Comparison of ENCODE assay signal across 16 mouse cellular contexts in genomic region chr2:138047361-138047760, GRCm38 (mm10).
A peak's percentile ranks its signal among the peaks of the same experiment; 100 is the strongest.
DNase-seq lines count a peak whose midpoint lies in the region; ATAC-seq and TF ChIP-seq lines count a peak whose summit lies in the region.
"Had no signal": no experiment of that assay in that cellular context is flagged by ENCODE, and none has a peak within 500 bp of the region (broad histone marks: within the 10 kb centered on the region; RNA-seq: fewer than 3 reads in every experiment).

No protein-coding gene starts in this region.

- no peak overlapping the region for H3K9ac ChIP-seq in forebrain, embryonic 16.5 days (replicated peaks; ENCODE audit: low read depth, low read length)
- H3K9ac ChIP-seq in forebrain, embryonic 12.5 days, result no peak overlapping the region
- no peak overlapping the region for H3K9ac ChIP-seq in hindbrain, embryonic 13.5 days
- no peak overlapping the region for H3K9ac ChIP-seq in hindbrain, embryonic 11.5 days (ENCODE audit: low read depth, low read length)
- H3K9ac ChIP-seq in midbrain, embryonic 15.5 days, result no peak overlapping the region
- no peak overlapping the region for H3K9ac ChIP-seq in hindbrain, postnatal 0 days (replicated peaks; ENCODE audit: low read length)
- H3K9ac ChIP-seq: embryonic facial prominence, embryonic 13.5 days; heart, embryonic 13.5 days had no signal

- peak overlapping the region; percentile 5; the same call in 1 of the 2 replicates for H3K4me2 ChIP-seq in forebrain, embryonic 16.5 days (ENCODE audit: low read length)
- H3K4me2 ChIP-seq in forebrain, embryonic 12.5 days, result no peak overlapping the region
- H3K4me2 ChIP-seq in hindbrain, embryonic 13.5 days, result no peak overlapping the region
- no peak overlapping the region for H3K4me2 ChIP-seq in hindbrain, embryonic 11.5 days (replicated peaks; ENCODE audit: low read depth, low read length)
- 0 out of 2 replicates have a peak overlapping the region, but pooled peaks have one; percentile 12 for H3K4me2 ChIP-seq in midbrain, embryonic 15.5 days
- H3K4me2 ChIP-seq in hindbrain, postnatal 0 days (ENCODE audit: low read depth, low read length), result peak overlapping the region; percentile 44; the same call in 1 of the 2 replicates
- H3K4me2 ChIP-seq: embryonic facial prominence, embryonic 13.5 days had no signal

- H3K4me1 ChIP-seq in forebrain, embryonic 16.5 days (replicated peaks; ENCODE audit: control insufficient read depth, insufficient read depth, low read length), result peaks cover 7% of the 10 kb centered on the region
- H3K4me1 ChIP-seq in forebrain, embryonic 12.5 days, result peaks cover 7% of the 10 kb centered on the region
- peaks cover 9% of the 10 kb centered on the region for H3K4me1 ChIP-seq in hindbrain, embryonic 13.5 days (replicated peaks)
- no peaks in the 10 kb centered on the region for H3K4me1 ChIP-seq in hindbrain, embryonic 11.5 days (replicated peaks; ENCODE audit: control insufficient read depth, insufficient read depth, low read length)
- H3K4me1 ChIP-seq in midbrain, embryonic 15.5 days, result peaks cover 11% of the 10 kb centered on the region; the same call in 1 of the 2 replicates
- peaks cover 13% of the 10 kb centered on the region for H3K4me1 ChIP-seq in midbrain, embryonic 10.5 days
- H3K4me1 ChIP-seq in hindbrain, postnatal 0 days (ENCODE audit: insufficient read depth, low read length), result peaks cover 9% of the 10 kb centered on the region
- H3K4me1 ChIP-seq: embryonic facial prominence, embryonic 13.5 days had no signal

- no peak for TF ChIP-seq CTCF in hindbrain, postnatal 0 days (IDR thresholded peaks at IDR 0.05; ENCODE audit: low read depth)

- no peak for ATAC-seq in forebrain, embryonic 16.5 days
- no peak for ATAC-seq in forebrain, embryonic 12.5 days (ENCODE audit: low FRiP score)
- no peak for ATAC-seq in hindbrain, embryonic 13.5 days (ENCODE audit: low FRiP score)
- ATAC-seq in hindbrain, embryonic 11.5 days (ENCODE audit: low FRiP score), result no peak
- ATAC-seq in midbrain, embryonic 15.5 days (replicated peaks), result no peak
- no peak; the same call in 1 of the 2 replicates for ATAC-seq in hindbrain, postnatal 0 days
- ATAC-seq: inflammation-experienced regulatory T-cells, adult 6 months; intestine, postnatal 0 days had no signal

- DNase-seq in hindbrain, embryonic 11.5 days (ENCODE audit: low spot score), result no peak
- DNase-seq in midbrain, embryonic 10.5 days (ENCODE audit: low spot score), result no peak
- DNase-seq in hindbrain, postnatal 0 days (ENCODE audit: low spot score), result no peak
- DNase-seq: adrenal gland, adult 2 months; gastrocnemius, postnatal 25 days; kidney, adult 8-10 months had no signal

- WGBS in forebrain, embryonic 16.5 days, result 74% methylated on average over 10 of the region's 10 CpGs
- 84% methylated on average over 10 of the region's 10 CpGs for WGBS in forebrain, embryonic 12.5 days
- WGBS in hindbrain, embryonic 13.5 days, result 70% methylated on average over 10 of the region's 10 CpGs
- 70% methylated on average over 10 of the region's 10 CpGs for WGBS in hindbrain, embryonic 11.5 days
- WGBS in midbrain, embryonic 15.5 days, result 70% methylated on average over 10 of the region's 10 CpGs
- 75% methylated on average over 10 of the region's 10 CpGs for WGBS in midbrain, embryonic 10.5 days
- WGBS in hindbrain, postnatal 0 days, result 37% methylated on average over 10 of the region's 10 CpGs

- no peak overlapping the region for H3K4me3 ChIP-seq in forebrain, embryonic 16.5 days (replicated peaks; ENCODE audit: low read length)
- no peak overlapping the region for H3K4me3 ChIP-seq in forebrain, embryonic 12.5 days (replicated peaks)
- H3K4me3 ChIP-seq in hindbrain, embryonic 13.5 days, result no peak overlapping the region
- H3K4me3 ChIP-seq in hindbrain, embryonic 11.5 days (ENCODE audit: low read depth, low read length), result no peak overlapping the region
- H3K4me3 ChIP-seq in midbrain, embryonic 15.5 days, result no peak overlapping the region
- no peak overlapping the region for H3K4me3 ChIP-seq in midbrain, embryonic 10.5 days
- H3K4me3 ChIP-seq in hindbrain, postnatal 0 days (ENCODE audit: low read length), result no peak overlapping the region
- H3K4me3 ChIP-seq: embryonic facial prominence, embryonic 13.5 days; gastrocnemius, adult 2 months; heart, embryonic 13.5 days had no signal

- H3K9me3 ChIP-seq in forebrain, embryonic 16.5 days (ENCODE audit: control insufficient read depth, low read length), result no peaks in the 10 kb centered on the region
- no peaks in the 10 kb centered on the region for H3K9me3 ChIP-seq in forebrain, embryonic 12.5 days
- no peaks in the 10 kb centered on the region for H3K9me3 ChIP-seq in hindbrain, embryonic 13.5 days
- no peaks in the 10 kb centered on the region for H3K9me3 ChIP-seq in hindbrain, embryonic 11.5 days (ENCODE audit: control insufficient read depth, low read length)
- H3K9me3 ChIP-seq in midbrain, embryonic 15.5 days, result no peaks in the 10 kb centered on the region
- H3K9me3 ChIP-seq in midbrain, embryonic 10.5 days (replicated peaks), result no peaks in the 10 kb centered on the region
- H3K9me3 ChIP-seq in hindbrain, postnatal 0 days (ENCODE audit: low read length), result no peaks in the 10 kb centered on the region
- H3K9me3 ChIP-seq: embryonic facial prominence, embryonic 13.5 days; heart, embryonic 13.5 days had no signal

- H3K36me3 ChIP-seq in forebrain, embryonic 16.5 days (ENCODE audit: control insufficient read depth, insufficient read depth), result no peaks in the 10 kb centered on the region
- H3K36me3 ChIP-seq in forebrain, embryonic 12.5 days (replicated peaks), result no peaks in the 10 kb centered on the region
- no peaks in the 10 kb centered on the region for H3K36me3 ChIP-seq in hindbrain, embryonic 13.5 days
- H3K36me3 ChIP-seq in hindbrain, embryonic 11.5 days (ENCODE audit: control insufficient read depth, insufficient read depth, low read length), result no peaks in the 10 kb centered on the region
- no peaks in the 10 kb centered on the region for H3K36me3 ChIP-seq in midbrain, embryonic 15.5 days (replicated peaks)
- H3K36me3 ChIP-seq in midbrain, embryonic 10.5 days, result no peaks in the 10 kb centered on the region
- no peaks in the 10 kb centered on the region for H3K36me3 ChIP-seq in hindbrain, postnatal 0 days (ENCODE audit: insufficient read depth, low read length)
- H3K36me3 ChIP-seq: embryonic facial prominence, embryonic 13.5 days; heart, embryonic 13.5 days had no signal

- H3K27me3 ChIP-seq in forebrain, embryonic 16.5 days (replicated peaks; ENCODE audit: control insufficient read depth, insufficient read depth, low read length), result no peaks in the 10 kb centered on the region
- no peaks in the 10 kb centered on the region for H3K27me3 ChIP-seq in forebrain, embryonic 12.5 days
- H3K27me3 ChIP-seq in hindbrain, embryonic 13.5 days, result no peaks in the 10 kb centered on the region
- H3K27me3 ChIP-seq in hindbrain, embryonic 11.5 days (ENCODE audit: control insufficient read depth, insufficient read depth, low read length), result no peaks in the 10 kb centered on the region
- H3K27me3 ChIP-seq in midbrain, embryonic 15.5 days (replicated peaks), result no peaks in the 10 kb centered on the region
- no peaks in the 10 kb centered on the region for H3K27me3 ChIP-seq in midbrain, embryonic 10.5 days (ENCODE audit: low read depth, poor library complexity, severe bottlenecking)
- no peaks in the 10 kb centered on the region for H3K27me3 ChIP-seq in hindbrain, postnatal 0 days (ENCODE audit: insufficient read depth, low read length)
- H3K27me3 ChIP-seq: CH12.LX; embryonic facial prominence, embryonic 13.5 days; heart, embryonic 13.5 days had no signal

- no peak overlapping the region for H3K27ac ChIP-seq in forebrain, embryonic 16.5 days (ENCODE audit: low read length)
- H3K27ac ChIP-seq in forebrain, embryonic 12.5 days, result no peak overlapping the region
- H3K27ac ChIP-seq in hindbrain, embryonic 13.5 days, result peak overlapping the region; percentile 12; the same call in 1 of the 2 replicates
- no peak overlapping the region for H3K27ac ChIP-seq in hindbrain, embryonic 11.5 days (ENCODE audit: low read depth, low read length)
- H3K27ac ChIP-seq in midbrain, embryonic 15.5 days, result no peak overlapping the region
- no peak overlapping the region for H3K27ac ChIP-seq in midbrain, embryonic 10.5 days (replicated peaks)
- peak overlapping the region; percentile 58; the same call in 1 of the 2 replicates for H3K27ac ChIP-seq in hindbrain, postnatal 0 days
- H3K27ac ChIP-seq: embryonic facial prominence, embryonic 13.5 days; gastrocnemius, adult 2 months; heart, embryonic 13.5 days had no signal

Comparison
In these comparisons a context has a peak if more than half of its experiments do, and no peak if none do; other contexts are left out.
1. H3K27ac ChIP-seq: peak in hindbrain, embryonic 13.5 days (single experiment) and hindbrain, postnatal 0 days (single experiment); none in forebrain, embryonic 16.5 days (single experiment), forebrain, embryonic 12.5 days (single experiment), hindbrain, embryonic 11.5 days (single experiment), midbrain, embryonic 15.5 days (single experiment) and midbrain, embryonic 10.5 days (single experiment).
2. H3K4me2 ChIP-seq: peak in forebrain, embryonic 16.5 days (single experiment), midbrain, embryonic 15.5 days (single experiment) and hindbrain, postnatal 0 days (single experiment); none in forebrain, embryonic 12.5 days (single experiment), hindbrain, embryonic 13.5 days (single experiment) and hindbrain, embryonic 11.5 days (single experiment).